Mouse (Mus musculus) Patski (cell line): ENCODE measurements around the gene Gm13694. TPM values are rescaled to one million over a fixed set of nuclear protein-coding genes. Genes with fewer than 3 reads are reported as not detected.
"Not testable (repeated sequence)": the region's sequence is repeated elsewhere in the genome, so short reads cannot be mapped to it uniquely, and the experiment has no call there.

Source experiments
- ATAC-seq: fragments of 100-300 bp; one replicate; pipeline ENCODE4 v1.8.0; 2021
- CTCF ChIA-PET: fragments of 350-600 bp; sonication (Branson Sonifier 250); formaldehyde crosslinking; loops from one replicate; lab custom pipeline; 2022; ENCODE audit warnings: inconsistent platforms; lab: Charles Lee
- POLR2A ChIA-PET: fragments of 350-600 bp; sonication (Branson Sonifier 250); formaldehyde crosslinking; loops from one replicate; lab custom pipeline; 2022; ENCODE audit warnings: antibody characterized with exemption, inconsistent platforms; lab: Charles Lee
- DNase-seq: peaks from one replicate; pipeline ENCODE4 v3.0.0-alpha.2; 2011; ENCODE audit warnings: low read depth, low spot score
- H3K27me3 ChIP-seq: fragments of 371-371 bp; one replicate; pipeline ENCODE4 v1.5.1; 2021
- CTCF ChIP-seq: fragments of 100-300 bp; IDR thresholded peaks from one replicate; pipeline ENCODE4 v1.5.1; 2021
- in situ Hi-C: fragments of 300-500 bp; cut with MboI; formaldehyde crosslinking; loops from 3 replicates; pipeline ENCODE4 v1.11.1; 2018; ENCODE audit warnings: low pct_unique_long_range_greater_than_20kb, mixed read lengths
- polyA plus RNA-seq: library from polyadenylated mRNA; unstranded; gene quantifications from one replicate; pipeline ENCODE4 v1.2.3, GENCODE M21; 2021

Gm13694 gene
- polyA plus RNA-seq, 1 experiment from 2014 or later, result 1.3 TPM

DNA sequence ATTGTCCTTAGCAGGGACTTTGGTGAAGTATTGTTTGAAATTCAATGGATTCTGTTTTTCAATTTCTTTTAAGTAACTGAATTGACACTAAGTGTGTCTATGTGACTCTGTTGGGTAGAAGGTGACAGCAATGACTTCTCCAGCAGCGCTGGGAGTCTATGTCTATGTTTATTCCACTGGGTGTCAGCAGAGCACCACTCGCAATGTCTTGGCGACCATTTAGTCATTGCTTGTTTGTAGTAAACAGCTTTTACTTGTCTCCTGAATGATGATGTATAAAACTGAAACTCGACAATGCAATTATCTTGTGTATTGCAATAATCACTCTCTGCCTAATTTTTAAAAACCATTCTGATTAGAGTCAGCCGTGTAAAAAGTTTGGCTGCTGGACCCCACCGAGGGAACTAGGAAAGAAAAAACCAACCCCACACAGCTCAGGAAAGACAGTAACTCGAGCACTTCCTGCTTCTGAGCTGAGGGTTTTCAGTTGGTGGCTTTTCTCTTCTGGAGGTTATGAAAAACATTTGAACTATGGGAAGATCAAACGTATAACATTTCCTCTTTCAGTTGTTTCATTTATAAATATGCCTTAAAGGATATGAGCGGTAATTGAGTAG, 15.0 kb downstream of the Gm13694 start:
- peak; percentile 33 for TF ChIP-seq CTCF
- peaks cover 22% of the 10 kb centered on the region for H3K27me3 ChIP-seq
- CTCF ChIA-PET, ATAC-seq, POLR2A ChIA-PET, in situ Hi-C loops, DNase-seq: not testable (repeated sequence)

DNA sequence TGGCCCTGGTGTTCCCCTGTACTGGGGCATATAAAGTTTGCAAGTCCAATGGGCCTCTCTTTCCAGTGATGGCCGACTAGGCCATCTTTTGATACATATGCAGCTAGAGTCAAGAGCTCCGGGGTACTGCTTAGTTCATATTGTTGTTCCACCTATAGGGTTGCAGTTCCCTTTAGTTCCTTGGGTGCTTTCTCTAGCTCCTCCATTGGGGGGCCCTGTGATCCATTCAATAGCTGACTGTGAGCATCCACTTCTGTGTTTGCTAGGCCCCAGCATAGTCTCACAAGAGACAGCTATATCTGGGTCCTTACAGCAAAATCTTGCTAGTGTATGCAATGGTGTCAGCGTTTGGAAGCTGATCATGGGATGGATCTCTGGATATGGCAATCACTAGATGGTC, 15.8 kb downstream of the Gm13694 start:
- ATAC-seq, POLR2A ChIA-PET, in situ Hi-C loops, DNase-seq, CTCF ChIA-PET: not testable (repeated sequence)
- peaks cover 23% of the 10 kb centered on the region for H3K27me3 ChIP-seq

DNA sequence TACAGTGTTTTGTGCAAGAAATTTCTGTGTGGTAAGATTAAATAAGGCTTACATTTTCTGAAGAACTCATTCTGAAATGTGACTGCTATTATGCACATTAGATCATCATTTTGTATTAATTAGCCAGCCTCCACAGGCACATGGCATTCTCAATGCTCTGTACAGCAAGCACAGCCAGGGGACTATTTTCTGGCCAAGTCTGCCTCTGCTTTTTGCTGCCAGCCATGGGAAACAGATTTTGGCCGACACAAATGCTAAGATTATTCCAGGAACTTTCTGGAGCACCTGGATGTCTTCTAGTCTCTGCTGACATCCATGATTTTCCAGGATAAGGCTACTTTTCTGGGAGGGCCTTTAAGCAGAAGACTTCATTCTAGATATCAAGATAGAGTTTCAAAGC, 30.2 kb downstream of the Gm13694 start:
- TF ChIP-seq CTCF, result no peak
- in situ Hi-C loops, result no loop called here
- POLR2A ChIA-PET, result no interaction called here
- CTCF ChIA-PET, result no interaction called here
- ATAC-seq, result no peak
- H3K27me3 ChIP-seq, result peaks cover 66% of the 10 kb centered on the region
- DNase-seq, result no peak

DNA sequence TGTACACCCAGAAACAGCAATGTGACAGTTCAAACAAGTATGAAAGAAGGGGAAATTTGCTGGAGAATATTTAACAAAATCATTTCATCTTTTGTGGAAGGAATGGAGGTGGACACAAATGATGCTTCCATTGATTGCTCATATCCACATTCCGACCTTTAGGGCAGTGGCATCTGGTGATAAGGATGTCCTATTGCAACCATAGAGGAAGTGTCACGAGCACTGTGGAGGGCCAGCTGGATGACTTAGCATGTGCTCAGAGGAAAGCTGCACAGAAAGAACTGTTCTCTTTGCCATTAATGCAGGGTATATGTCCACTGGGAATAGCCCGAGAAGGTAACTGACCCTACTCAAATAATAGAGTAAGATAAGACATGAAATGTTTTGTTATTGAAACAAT, 31.1 kb downstream of the Gm13694 start:
- ChIA-PET POLR2A (no interaction called here), CTCF (no interaction called here)
- in situ Hi-C loops, result no loop called here
- H3K27me3 ChIP-seq, result peaks cover 73% of the 10 kb centered on the region
- TF ChIP-seq CTCF, result no peak
- DNase-seq, result no peak
- ATAC-seq, result no peak

DNA sequence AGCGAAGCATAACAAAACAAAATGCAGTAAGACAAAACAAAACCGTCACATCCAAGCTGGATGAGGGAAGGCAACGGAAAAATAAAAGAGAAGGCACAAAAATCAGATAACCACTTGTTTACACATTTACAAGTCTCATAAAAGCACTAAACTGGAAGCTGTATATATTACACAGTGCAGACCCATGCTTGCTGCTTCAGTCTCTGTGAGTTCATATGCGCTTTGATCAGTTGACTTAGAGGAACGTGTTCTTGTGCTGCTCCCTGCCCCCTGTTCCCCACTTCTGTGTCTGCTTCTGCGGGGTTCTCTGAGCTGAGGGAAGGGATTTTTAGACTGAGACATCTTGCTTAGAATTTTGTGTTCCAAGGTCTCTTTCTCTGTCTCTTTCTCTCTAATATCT, 35.8 kb downstream of the Gm13694 start:
- CTCF ChIA-PET, result no interaction called here

DNA sequence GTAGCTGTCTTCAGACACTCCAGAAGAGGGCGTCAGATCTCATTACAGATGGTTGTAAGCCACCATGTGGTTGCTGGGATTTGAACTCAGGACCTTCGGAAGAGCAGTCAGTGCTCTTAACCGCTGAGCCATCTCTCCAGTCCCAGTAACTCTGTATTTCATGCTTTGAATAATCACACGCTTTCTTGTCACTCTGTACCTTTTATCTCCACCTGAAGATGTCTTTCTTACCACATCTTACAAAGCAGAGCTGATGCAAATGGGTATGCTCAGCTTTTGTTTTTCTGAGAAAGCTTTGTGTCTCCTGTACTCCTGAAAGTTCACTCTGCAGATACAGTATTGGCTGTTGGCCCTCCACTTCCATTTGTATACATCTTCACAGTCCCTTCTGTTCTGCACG, 37.6 kb downstream of the Gm13694 start:
- CTCF ChIA-PET, result interaction anchor here (1.2 kb wide), 1 partner anchor 15 kb away, joined by 5 read pairs; no protein-coding TSS in a partner anchor
- POLR2A ChIA-PET, in situ Hi-C loops: not testable (repeated sequence)

More for the DNA sequence above, 35.8 kb downstream of the Gm13694 start:
- POLR2A ChIA-PET, result no interaction called here
- in situ Hi-C loops, result no loop called here
- ATAC-seq (no peak), DNase-seq (no peak)
- peaks cover 67% of the 10 kb centered on the region for H3K27me3 ChIP-seq
- TF ChIP-seq CTCF, result no peak

DNA sequence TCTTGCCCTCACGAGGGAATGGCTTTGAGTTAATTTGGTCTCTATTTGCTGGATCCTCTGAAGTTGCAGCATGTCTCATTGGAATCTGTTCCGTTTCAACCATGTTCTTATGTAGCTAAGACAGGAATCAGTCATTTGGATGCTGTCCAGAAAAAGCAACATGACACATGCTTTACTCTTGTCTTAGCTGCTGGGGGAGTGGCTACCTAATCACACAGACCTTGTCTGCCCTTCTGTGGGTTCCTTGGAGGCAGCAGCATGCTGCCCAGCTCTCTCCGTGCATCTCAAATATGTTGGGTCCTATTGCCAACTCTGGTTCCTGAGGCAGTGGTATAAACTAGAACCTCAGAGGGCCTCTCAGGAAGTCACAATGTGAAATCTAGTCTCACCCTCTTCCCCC, 39.6 kb downstream of the Gm13694 start:
- POLR2A ChIA-PET, result no interaction called here
- H3K27me3 ChIP-seq, result peaks cover 56% of the 10 kb centered on the region
- no peak for TF ChIP-seq CTCF
- DNase-seq, result no peak
- in situ Hi-C loops, result no loop called here
- ATAC-seq, result no peak
- CTCF ChIA-PET, result interaction anchor here (1.8 kb wide), 1 partner anchor 12 kb away, joined by 4 read pairs; no protein-coding TSS in a partner anchor

More for the DNA sequence above, 37.6 kb downstream of the Gm13694 start:
- H3K27me3 ChIP-seq, result peaks cover 69% of the 10 kb centered on the region
- not testable (repeated sequence) for ATAC-seq, DNase-seq

DNA sequence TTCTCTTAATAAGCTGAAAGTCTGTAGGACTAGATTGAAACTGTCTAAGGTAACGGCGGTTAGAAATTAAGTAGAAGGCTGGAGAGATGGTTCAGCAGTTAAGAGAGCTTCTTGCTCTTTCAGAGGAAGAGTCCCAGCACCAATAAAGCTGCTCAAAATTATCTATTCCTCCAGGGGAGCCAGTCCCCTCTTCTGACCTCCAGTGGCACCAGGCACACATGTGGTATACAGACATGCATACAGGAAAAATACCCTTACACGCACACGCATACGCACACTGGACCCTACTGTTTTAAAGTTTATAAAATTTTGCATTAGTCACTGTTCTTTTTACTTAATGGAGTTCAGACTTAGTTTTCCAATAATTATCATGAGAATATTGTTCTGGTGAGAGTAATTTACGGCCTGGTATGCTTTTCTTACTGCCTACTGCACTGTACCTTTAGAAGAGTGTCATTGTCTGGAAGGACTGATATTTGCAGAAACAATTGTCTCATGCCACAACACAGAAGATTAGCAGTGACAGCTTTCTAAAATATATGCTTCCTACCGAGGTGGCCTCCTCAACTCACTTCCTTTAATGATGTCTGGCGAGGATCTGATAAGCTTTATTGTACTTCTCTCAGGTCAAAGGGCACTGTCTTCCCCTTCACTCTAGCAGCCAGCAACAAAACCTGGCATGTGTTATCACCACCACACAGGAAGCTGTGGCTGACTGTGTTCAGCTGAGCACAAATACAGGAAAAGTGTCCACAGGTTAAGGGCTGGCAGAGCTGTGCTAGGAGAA, 41.0 kb downstream of the Gm13694 start:
- no peak for TF ChIP-seq CTCF
- POLR2A ChIA-PET, result no interaction called here
- in situ Hi-C loops, result no loop called here
- no peak for ATAC-seq
- CTCF ChIA-PET, result no interaction called here
- peaks cover 54% of the 10 kb centered on the region for H3K27me3 ChIP-seq
- DNase-seq, result no peak

DNA sequence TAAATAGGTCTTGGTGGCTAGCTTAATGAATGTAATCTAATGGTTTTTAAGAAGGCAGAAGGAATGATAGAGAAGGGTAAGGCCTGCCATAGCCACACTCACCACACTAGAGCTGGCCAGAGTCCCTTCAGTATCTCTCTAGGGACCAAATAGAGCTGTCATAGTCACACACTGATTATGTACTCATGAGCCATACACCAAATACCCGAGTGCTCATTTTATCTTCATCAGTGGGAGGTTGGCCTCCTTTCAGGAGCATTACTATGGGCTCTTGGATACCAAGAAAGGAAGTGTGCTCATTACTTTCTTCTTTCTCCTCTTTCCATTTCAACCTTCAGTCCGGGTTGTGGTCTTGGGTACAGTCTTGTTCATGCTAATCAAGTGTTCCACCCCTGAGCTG, 43.2 kb downstream of the Gm13694 start:
- in situ Hi-C loops, result no loop called here
- ChIA-PET POLR2A (no interaction called here), CTCF (interaction anchor here (1.3 kb wide), 1 partner anchor 21 kb away, joined by 3 read pairs; no protein-coding TSS in a partner anchor)
- no peak for ATAC-seq
- H3K27me3 ChIP-seq, result peaks cover 59% of the 10 kb centered on the region
- DNase-seq, result no peak
- TF ChIP-seq CTCF, result no peak

DNA sequence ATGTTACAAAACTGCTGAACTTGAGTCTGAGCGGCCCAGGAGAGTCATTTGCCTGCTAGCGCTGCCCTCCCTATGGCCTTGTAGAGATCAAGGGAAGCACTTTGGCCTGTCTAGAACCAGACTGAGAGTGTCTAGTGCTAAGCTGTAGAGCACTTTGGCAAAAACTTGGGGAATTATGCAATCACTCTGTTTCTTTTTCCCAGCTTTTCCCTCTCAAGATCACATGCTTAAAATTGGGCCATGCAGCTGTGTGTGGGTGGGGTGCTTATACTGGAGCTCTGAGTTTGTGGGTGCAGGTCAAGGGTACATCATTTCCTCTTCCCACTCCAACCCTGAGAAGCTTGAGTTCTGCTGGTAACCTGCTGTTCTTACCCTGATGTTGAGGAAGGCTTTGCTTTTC, 44.2 kb downstream of the Gm13694 start:
- in situ Hi-C loops, result no loop called here
- peaks cover 58% of the 10 kb centered on the region for H3K27me3 ChIP-seq
- POLR2A ChIA-PET, result no interaction called here
- no peak for TF ChIP-seq CTCF
- ATAC-seq (no peak), DNase-seq (no peak)
- CTCF ChIA-PET, result interaction anchor here (0.9 kb wide), 1 partner anchor 10 kb away, joined by 3 read pairs; no protein-coding TSS in a partner anchor

DNA sequence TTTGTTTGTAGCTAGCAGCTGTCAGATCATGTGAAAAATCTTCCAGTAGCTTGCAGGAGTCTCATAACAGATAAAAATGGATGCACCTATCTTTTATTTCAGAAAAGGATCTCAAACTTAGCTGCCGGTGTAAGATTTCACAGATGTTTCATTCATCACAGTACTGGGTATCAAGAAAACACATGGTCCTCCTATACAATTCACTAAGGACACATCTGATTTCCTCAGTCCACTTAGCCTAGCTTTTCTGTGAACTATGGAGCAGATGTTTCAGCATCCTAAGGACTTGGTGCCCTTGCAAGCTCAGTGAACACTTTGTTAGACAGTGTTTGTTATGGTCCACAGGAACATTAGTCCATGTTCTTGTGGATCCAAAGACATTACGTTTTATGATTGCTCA, 44.6 kb downstream of the Gm13694 start:
- in situ Hi-C loops, result no loop called here
- DNase-seq (no peak), ATAC-seq (no peak)
- ChIA-PET POLR2A (no interaction called here), CTCF (interaction anchor here (0.9 kb wide), 1 partner anchor 10 kb away, joined by 3 read pairs; no protein-coding TSS in a partner anchor)
- TF ChIP-seq CTCF, result no peak
- H3K27me3 ChIP-seq, result peaks cover 61% of the 10 kb centered on the region
